Mouse (Mus musculus): Measurements from ENCODE around the gene Lpo.

Lpo gene

GRCm38 (mm10) chr11:87759609-87760005 lies 68.5 kb downstream of the Lpo start:
- no peak for DNase-seq (ENCODE audit: extremely low read depth, low read depth, low spot score)

GRCm38 (mm10) chr11:87758957-87759608 lies 69.0 kb downstream of the Lpo start:
- DNase-seq (ENCODE audit: extremely low read depth, low read depth, low spot score) = no peak

DNA sequence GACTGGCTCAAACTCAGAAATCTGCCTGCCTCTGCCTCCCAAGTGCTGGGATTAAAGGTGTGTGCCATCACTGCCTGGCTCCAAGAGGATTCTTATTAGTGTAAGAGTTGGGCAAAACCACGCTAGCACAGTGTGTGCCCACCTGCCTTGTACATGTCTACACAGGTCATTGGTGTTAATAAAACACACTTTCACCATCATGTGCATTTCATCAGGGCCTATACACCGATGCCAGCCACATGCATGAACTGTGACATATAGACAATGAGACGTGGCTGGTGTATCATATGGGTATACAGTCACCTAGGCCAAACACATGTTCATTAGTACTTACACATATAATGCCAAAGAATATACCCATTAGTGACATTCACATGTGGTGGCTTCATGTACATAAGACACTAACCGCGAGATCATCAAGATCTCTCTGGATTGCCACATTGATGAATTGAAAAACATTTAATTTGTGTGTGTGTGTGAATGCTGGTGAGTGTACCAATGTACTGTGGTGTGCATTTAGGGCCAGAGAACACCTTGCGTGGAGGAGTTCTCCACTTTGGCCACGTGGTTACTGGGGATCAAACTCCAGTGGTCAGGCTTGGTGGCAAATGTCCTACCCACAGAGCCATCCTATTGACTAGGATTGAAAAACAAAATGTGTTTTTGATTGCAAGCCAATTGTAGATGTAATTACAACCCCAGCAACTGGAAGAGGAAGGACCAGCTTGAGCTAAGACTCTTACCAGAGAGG lies 69.8 kb downstream of the Lpo start:
- no peak for DNase-seq (ENCODE audit: extremely low read depth, low read depth, low spot score)

GRCm38 (mm10) chr11:87757001-87757954 lies 70.8 kb downstream of the Lpo start:
- no peak for DNase-seq (ENCODE audit: extremely low read depth, low read depth, low spot score)

Measured in fat pad, adult 2 months (tissue).